Mouse (Mus musculus) adrenal gland (tissue): Measurements from ENCODE around the gene Trank1.

Experiments
- intact Hi-C: fragments of 180-260 bp; cut with DNase I; formaldehyde crosslinking; loops from one replicate; pipeline ENCODE4 v1.15.1; 2025
- long read RNA-seq, 2 experiments: library from polyadenylated mRNA; unstranded; transcript quantifications; one replicate each; pipeline ENCODE4 v2.0.0; 2020; ENCODE audit warnings: borderline replicate concordance in 1 of 2; ENCODE audit not compliant: insufficient replicate concordance in 1 of 2

Trank1 gene
- long read RNA-seq, experiment 1, partial matches to known transcripts = 6 of 8 reads
- long read RNA-seq, experiment 1, other reads (novel, unspliced or antisense) = 2 of 8 reads
- long read RNA-seq, experiment 2, partial matches to known transcripts = 21 of 25 reads
- long read RNA-seq, experiment 2, other reads (novel, unspliced or antisense) = 4 of 25 reads

DNA sequence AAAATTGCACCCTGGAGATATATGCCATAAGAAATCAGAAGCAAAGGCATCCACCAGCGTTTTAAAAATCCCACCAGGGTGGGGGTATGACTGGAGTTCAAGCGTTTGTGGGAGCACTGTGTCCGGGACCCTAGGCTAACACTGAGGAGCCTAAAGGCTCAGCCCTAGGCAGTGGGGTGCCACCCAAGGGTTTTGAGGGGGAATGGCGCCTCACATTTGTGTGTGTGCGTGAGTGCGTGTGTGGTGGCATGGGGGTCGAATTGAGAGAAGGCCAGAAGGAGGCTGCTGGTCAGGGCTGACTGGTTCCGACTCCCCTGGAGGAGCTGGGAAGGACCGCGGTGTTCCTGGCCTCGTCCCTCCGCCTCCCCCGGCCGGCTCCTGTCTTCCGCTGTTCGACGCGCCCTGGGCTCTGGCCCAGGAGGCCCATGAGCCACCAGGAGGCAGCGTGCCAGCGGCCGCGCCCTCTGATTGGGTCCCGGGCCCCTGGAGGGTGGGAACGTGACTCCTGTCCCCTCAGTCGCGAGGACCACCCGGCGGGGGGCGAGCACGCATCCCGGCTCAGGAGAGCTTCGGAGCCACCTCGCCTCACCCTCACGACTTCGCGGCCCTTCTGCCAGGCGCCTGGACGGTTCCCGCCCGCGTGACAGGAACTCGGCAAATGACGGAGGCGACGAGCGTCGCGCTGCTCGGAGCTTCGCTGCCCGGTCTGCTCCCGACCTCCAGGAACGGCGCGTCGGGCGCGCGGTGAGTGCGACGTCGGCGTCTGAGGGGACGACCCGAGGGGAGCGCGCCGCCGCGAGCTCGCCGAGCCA is at the start of gene Trank1:
Gene Trank1 (plus strand): TSS at position 709 of the 812 bp plus-strand sequence.
- intact Hi-C loops = no loop called here

DNA sequence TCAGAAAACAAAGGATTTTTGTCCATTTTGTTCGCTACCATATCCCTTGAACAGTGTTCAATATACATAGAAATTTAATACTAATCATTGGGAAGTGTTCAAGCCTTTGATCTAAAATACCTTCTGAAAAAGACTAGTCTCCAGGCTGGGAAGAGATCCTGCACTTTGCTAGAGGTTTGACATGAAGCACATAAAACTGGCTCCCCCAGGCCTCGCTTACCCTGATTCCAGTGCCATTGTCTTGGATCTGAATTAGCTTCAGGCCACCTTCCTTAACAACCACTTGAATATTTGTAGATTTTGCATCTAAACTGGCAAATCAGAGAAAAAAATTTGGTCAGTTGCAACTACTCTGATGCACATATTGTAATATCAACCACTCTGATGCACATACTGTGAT is 43.5 kb upstream of the Trank1 start:
- intact Hi-C loops = no loop called here

DNA sequence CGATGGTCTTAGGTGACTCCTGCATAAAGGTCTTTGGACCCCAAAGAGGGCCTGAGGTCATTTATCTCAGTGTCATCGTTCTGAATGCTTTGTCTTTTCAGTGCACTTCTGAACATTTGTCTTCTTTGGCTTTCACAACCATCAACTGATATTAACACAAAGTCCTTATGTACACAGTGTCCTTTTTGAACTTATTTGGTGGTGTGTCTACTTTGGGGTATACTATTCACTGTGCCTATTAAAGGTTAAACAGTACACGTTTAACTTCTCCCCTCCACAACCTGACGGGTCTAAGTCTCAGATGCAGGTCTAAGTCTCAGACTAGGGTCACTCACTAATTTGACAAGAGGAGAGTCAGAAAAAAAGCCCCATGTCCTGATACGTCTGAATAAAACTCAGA is 40.9 kb upstream of the Trank1 start:
- intact Hi-C loops = no loop called here

DNA sequence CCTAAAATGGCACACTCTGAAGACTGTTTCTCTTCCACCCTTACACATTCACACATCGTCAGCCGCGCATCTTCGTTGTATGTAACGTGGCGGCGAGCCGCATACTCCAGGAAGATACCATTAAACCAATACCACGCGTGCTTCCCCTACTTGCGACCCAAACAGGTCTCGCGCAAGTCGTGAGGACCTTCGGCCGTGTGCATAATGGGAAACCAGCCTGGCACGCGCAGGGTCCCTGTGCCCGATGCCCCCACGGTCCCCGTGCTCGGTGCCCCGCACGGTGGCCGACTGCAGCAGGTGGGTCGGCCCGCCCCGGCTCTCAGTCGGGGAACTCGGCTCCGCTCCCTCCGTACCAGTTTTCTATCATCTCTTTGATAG is 40.5 kb upstream of the Trank1 start:
- intact Hi-C loops = no loop called here

DNA sequence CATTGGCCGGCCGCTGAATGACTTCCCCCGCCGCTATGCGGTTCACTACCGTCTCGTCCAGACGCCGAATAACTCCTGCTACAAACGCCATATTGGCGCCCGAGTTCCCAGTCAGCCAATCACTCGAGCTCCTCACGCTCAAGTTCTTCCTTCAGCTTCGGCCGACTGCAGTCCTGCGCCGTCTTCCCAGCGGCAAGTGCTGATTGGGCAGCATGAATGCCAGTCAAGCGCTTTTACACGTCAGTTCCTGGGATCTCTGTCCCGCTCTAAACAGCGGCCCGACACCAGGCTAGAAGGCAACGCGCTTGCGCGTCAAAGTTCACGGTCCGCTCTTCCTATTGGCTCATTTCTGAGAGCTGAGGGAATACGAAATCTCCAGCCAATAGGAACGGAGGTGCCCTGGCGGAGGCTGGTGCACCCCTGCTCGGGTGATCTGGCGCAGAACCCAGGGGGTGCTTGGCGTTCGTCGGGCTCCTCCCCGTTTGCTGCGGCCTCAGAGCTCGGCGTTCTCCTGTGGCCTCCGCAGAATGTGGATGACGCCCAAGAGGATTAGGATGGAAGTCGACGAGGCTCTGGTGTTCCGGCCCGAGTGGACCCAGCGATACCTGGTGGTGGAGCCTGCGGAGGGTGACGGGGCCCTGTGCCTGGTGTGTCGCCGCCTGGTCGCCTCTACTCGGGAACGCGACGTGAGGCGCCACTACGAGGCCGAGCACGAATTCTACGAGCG is 39.9 kb upstream of the Trank1 start, which contains the start of the genes Mlh1 and Epm2aip1:
Gene Mlh1 (minus strand): TSS at position 358 of the 727 bp plus-strand sequence.
Gene Epm2aip1 (plus strand): TSS at position 496 of the 727 bp plus-strand sequence.
- intact Hi-C loops = no loop called here

DNA sequence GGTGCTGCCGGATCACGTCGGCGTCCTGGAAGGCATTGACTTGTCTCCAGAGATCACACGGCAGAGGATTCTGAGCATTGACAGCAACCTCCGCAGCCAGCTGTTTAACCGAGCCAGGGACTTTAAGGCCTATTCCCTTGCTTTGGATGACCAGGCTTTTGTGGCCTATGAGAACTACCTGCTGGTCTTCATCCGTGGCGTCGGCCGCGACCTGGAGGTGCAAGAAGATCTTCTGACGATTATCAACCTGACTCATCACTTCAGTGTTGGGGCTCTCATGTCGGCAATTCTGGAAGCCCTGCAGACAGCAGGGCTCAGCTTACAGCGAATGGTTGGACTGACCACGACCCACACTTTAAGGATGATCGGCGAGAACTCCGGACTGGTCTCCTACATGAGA is 39.2 kb upstream of the Trank1 start:
- intact Hi-C loops = no loop called here

DNA sequence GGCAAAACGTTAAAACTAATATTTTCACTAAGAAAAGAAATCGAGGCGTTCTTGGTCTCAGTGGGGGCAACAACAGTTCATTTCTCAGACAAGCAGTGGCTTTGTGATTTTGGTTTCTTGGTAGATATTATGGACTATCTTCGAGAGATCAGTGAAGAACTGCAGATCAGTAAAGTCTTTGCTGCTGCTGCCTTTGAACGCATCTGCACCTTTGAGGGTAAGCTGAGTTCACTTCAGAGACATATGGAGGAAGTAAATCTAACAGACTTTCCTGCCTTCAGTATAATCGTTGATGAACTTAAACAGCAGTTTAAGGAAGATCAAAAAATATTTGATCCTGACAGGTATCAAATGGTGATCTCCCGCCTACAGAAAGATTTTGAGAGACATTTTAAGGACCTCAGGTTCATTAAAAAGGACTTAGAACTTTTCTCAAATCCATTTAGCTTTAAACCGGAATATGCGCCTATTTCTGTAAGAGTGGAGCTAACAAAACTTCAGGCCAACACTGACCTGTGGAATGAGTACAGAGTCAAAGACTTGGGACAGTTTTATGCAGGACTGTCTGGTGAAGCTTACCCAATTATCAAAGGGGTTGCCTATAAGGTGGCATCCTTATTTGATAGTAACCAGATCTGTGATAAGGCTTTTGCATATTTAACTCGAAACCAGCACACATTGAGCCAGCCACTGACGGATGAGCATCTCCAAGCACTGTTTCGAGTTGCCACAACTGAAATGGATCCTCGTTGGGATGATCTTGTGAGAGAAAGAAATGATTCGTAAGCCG is 38.3 kb upstream of the Trank1 start:
- intact Hi-C loops = no loop called here

DNA sequence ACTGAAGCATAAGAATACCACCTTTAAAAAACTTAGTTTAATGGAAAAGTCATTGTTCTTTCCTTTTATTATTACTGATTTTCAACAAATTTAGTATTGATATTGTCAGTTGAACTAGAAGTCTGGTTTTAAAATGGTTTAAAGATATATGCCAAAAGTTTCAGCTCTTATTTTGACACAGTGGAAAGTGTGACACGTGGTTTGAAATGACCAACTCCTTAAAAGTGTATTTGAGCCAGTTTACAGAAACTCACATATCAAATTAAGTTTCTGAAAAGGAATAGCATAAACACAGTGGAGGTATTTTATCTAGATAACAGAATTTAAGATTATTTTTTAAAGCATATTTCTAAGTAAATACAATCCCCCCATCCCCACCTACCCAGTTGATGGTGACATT is 37.6 kb upstream of the Trank1 start:
- intact Hi-C loops = no loop called here

DNA sequence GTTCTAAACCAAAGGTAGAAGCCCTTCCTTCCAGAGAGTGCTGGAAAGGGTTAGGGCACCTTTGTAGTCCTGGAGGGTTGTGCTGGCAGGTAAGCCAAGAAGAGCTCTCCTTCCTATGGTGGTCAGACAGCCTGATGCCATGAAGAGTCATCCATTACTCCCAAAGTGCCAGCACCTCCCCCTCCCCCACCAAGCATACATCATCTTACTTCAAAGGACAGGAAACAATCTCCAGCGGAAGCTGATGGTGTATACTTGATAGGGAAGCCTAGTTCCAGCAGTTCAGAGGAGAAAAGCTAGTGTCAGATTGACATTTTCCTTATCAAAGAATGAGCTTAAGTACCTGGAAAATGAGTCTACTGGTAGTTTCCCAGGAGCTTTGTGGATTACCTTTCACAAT is 36.4 kb upstream of the Trank1 start:
- intact Hi-C loops = no loop called here

DNA sequence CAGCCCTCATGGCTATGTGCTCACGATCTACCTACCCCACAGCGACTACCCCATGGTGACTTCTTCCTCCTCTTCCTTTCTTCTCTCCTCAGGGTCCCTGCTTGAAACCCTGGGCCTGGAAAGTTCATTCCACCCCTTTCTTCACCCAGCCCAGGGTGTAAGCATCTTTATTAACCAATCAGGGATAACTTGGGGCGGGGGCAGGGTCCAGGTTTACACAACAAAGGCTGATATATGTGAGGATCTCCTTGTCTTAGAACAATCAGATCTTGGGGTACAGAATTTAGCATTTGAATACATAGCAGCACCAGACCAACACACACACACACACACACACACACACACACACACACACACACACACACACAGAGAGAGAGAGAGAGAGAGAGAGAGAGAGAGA is 26.5 kb upstream of the Trank1 start:
- intact Hi-C loops = no loop called here

DNA sequence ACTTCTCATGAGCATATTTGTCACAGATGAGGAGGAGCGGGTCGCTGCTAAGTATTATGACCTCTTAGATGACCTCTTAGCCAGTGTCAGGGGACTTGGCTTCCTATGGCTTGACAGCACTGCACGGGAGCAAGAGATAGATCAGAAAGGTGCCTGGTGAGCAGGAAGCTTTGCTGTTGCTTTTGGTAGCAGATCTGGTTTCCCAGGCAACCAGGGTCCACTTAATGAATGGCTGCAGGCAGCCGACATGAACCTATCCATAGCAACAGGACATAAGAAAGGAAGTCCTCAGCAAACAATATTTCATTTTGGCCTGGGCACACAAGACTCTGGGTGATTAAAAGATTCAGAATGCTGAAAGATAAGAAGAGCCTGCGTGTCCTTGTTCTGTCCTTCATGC is 25.9 kb upstream of the Trank1 start:
- intact Hi-C loops = no loop called here

DNA sequence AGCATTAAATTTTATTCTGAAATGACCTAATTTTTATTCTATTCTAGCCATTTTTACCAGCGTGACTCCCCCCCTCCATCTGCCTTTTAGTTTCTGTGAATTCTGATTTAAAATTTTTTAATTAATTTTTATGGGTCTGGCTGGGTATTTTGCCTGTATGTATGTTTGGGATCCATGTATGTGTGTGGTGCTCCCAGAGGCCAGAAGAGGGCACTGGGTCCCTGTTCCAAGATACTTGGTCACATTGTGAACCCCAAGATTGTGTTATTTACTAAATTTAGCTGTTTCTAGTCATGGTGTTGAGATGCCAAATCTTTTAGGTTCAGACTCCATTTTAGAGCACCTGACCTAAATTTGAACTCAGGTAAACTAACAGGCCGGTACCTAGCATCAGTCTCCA is 25.1 kb upstream of the Trank1 start:
- intact Hi-C loops = no loop called here

DNA sequence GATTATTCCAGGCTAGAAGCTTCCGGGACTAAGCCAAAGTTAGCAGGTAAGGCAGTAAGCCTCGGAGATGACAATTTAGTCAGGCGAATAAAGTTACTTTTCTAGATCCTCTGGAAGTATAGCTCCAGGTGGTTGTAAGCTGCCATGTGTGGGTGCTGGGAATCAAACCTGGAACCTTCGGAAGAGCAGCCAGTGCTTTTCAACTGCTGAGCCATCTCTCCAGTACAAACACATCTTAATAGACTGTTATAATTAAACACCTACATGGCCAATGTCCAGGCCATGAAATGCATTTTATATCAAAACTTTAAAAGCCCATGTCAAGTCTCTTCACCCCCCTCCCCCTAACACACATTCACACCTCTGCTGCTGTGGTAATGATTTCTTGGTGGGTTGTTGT is 23.6 kb upstream of the Trank1 start:
- intact Hi-C loops = no loop called here

DNA sequence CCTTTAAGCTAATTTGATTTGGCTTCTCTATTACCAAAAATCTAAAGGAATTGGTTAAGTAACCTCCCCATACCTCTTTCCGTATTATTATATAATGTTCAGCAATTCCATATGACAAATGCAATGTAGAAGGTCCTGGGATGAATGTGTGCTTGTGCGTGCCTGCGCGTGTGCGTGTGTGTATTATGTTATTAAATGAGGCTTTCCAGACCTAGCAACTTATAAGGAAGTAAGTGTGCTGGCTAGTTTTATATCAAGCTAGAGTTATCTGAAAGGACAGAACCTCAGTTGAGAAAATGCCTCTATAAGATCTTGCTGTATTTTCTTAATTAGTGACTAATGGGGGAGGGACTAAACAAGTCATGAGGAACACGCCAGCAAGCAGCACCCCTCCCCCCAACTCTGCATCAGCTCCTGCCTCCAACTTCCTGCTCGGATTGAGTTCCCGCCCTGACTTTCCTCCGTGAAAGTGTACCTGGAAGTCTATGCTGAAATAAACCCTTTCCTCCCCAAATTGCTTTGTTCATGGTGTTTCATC is 22.2 kb upstream of the Trank1 start:
- intact Hi-C loops = no loop called here

DNA sequence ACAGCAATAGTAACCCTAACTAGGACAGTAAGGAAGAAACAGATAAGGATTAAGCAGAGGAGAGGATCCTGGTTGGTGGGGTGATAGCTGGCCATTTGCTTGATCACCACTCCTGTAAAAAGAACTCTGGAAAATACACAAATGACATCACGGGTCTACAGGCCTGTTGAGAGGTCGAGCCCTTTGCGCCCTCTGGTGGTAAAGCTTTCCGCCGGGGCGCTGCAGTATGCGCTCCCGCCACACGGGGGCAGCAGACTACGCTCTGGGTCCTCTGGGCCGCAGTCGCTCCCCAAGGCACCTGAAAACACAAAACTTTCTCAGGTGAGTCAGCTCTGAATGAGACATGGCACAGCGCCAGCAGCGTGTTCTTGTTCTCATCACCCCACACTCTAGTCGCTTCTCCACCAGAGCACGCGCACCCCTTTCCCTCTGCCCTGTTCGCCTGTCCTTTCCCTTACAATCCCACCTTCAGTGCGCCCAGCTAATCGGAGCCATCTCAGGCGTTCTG is 21.7 kb upstream of the Trank1 start:
- intact Hi-C loops = loop anchor here (1.0 kb wide), 1 partner anchor 23 kb away; no protein-coding TSS in a partner anchor

DNA sequence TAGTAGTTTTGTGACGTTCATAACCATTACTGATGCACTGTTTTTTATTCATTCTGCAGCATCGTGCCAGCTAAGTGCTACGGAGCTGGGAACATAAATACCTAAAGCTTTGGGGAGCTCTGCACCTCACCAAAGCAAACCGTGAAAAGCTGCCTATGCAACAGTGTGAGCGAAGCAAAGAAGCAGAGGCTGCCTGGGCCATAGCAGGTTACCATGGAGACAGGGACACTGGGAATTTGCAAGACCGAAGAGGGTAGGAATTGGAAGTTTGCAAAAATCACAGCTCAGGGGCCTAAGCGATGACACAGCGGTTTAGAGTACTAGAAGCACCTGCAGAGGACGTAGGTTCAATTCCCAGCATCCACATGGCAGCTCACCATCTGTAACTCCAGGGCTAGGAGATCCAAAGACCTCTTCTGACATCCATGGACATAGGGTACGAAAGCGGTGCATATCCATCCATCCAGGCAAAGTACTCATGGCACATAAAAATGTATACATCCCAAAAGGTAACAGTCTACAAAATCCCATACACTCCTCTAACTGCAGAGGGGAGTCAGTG is 20.9 kb upstream of the Trank1 start:
- intact Hi-C loops = loop anchor here (1.0 kb wide), 1 partner anchor 23 kb away; no protein-coding TSS in a partner anchor

DNA sequence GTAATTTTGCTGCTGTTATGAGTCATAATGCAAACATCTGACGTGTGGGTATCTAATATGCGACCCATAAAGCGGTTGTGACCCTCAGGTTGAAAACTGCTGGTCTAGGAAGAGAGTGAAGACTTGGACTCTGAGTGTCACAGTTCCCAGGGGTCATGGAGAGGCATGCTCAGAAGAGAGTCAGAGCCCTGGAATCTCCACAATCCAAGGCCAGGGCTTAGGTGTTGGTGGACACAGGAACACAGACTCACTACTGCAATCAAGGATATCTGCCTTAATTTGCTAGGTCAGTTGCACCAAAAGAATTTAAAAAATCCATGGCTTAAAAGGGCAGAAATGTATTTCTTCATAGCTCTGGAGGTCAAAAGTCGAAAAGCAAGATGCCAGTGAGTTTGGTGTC is 18.3 kb upstream of the Trank1 start:
- intact Hi-C loops = no loop called here

DNA sequence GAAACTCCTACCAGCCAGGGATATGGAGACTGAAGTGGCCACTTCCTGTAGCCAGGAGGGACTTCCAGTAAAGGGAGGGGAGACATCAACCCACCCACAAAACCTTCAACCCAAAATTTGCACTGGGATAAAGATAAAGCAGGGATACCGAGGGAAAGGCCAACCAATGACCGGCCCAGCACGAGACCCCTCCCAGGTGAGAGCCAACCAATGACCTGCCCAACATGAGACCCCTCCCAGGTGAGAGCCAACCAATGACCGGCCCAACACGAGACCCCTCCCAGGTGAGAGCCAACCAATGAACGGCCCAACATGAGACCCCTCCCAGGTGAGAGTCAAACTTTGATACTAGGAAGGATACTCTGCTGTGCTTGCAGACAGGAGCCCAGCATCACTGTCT is 16.6 kb upstream of the Trank1 start:
- intact Hi-C loops = no loop called here

DNA sequence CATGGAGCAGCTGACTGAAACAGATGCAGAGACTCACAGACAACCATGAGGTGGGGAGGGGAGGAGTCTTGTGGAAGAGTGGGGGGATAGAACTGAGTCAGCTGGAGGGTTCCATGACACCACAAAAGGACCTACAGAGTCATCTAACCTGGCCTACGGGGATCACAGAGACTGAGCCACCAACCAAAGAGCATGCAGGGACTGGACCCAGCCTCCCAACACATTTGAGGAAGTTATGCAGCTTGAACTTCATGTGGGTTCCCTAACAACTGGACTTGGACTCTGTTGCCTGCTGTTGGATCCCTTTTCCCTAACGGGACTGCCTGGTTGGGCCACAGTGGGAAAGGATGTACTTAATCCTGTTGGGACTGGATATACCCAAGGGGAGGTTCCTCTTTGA is 16.2 kb upstream of the Trank1 start:
- intact Hi-C loops = no loop called here

DNA sequence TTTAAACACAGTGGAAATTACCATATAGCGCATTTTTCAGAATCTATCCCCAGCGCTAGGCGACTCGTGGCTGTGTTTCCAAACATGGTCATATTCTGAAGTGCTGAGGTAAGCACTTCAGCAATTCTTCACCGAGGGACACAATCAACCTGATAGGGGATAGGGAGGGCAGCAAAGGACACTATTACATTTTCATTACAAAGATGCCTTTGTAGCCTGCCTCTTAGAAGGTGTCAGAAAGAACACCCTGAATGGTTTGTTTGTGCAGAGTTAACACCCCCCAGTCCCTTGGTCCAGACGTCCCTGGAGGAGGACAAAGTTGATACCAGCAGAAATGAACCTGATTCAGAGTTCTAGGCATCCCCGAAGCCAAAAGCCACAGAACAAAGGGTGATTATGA is 15.1 kb upstream of the Trank1 start:
- intact Hi-C loops = no loop called here

DNA sequence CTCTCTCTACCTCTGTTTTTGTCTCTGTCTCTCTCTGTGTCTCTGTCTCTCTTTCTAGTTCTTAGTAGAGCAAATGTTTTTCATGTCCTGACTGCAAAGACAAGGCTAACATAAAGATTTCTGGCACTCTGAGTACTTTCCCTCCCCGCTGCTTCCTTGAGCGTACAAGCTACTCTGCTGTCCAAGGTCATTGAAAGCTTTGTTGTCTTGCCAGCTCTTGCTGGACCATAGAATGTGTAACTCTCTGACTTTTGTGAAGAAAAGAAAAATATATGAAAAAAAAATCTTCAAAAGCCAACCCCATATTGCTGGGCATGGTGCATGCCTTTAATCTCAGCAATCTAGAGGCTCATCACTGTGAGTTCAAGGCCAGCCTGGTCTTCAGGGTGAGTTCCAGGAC is 12.9 kb upstream of the Trank1 start:
- intact Hi-C loops = no loop called here
